Mouse (Mus musculus) urinary bladder, postnatal 25 days (tissue): ENCODE measurements around the gene Surf2.

Experiments used
- DNase-seq: peaks from one replicate; pipeline ENCODE4 v3.0.0; 2022; ENCODE audit warnings: low spot score

The Surf2 gene

GRCm38 (mm10) chr2:26914148-26914941 is 1.8 kb upstream of the Surf2 start:
- DNase-seq = no peak

GRCm38 (mm10) chr2:26916738-26917137 is 571 bp downstream of the Surf2 start:
- DNase-seq = no peak

GRCm38 (mm10) chr2:26919684-26920083 is 3.5 kb downstream of the Surf2 start:
- no peak for DNase-seq

GRCm38 (mm10) chr2:26920190-26920855 is 4.2 kb downstream of the Surf2 start:
- DNase-seq = no peak

- no peak for DNase-seq
These were observed 5.6 kb downstream of the Surf2 start for GRCm38 (mm10) chr2:26921784-26922183.

GRCm38 (mm10) chr2:26927745-26928476 is 11.7 kb downstream of the Surf2 start:
- no peak for DNase-seq

GRCm38 (mm10) chr2:26930390-26930789 is 14.2 kb downstream of the Surf2 start:
- peak; percentile 50 for DNase-seq

- DNase-seq = no peak
These were observed 16.5 kb downstream of the Surf2 start for GRCm38 (mm10) chr2:26932473-26933303.

GRCm38 (mm10) chr2:26933304-26934055 is 17.3 kb downstream of the Surf2 start, which contains the start of the genes Surf4 and Stkld1:
Gene Surf4, minus strand, starts transcription at chr2:26933928.
Gene Stkld1, plus strand, starts transcription at chr2:26934047.
- DNase-seq = peak; percentile 89

GRCm38 (mm10) chr2:26935286-26935685 is 19.1 kb downstream of the Surf2 start:
- DNase-seq = no peak

- DNase-seq = no peak
These were observed 20.3 kb downstream of the Surf2 start for GRCm38 (mm10) chr2:26936425-26936824.

- no peak for DNase-seq
These were observed 25.4 kb downstream of the Surf2 start for GRCm38 (mm10) chr2:26941539-26941938.

GRCm38 (mm10) chr2:26943253-26943652 is 27.1 kb downstream of the Surf2 start:
- no peak for DNase-seq

- no peak for DNase-seq
These were observed 34.2 kb downstream of the Surf2 start for GRCm38 (mm10) chr2:26950411-26950810.

GRCm38 (mm10) chr2:26951346-26951905 is 35.3 kb downstream of the Surf2 start:
- DNase-seq = no peak

- DNase-seq = no peak
These were observed 36.0 kb downstream of the Surf2 start for GRCm38 (mm10) chr2:26952193-26952592.

GRCm38 (mm10) chr2:26952866-26953265 is 36.7 kb downstream of the Surf2 start:
- DNase-seq = no peak

- DNase-seq = no peak
These were observed 38.7 kb downstream of the Surf2 start for GRCm38 (mm10) chr2:26954735-26955395.

- no peak for DNase-seq
These were observed 40.8 kb downstream of the Surf2 start for GRCm38 (mm10) chr2:26956811-26957487.

GRCm38 (mm10) chr2:26957488-26957859 is 41.3 kb downstream of the Surf2 start:
- DNase-seq = no peak
